Mouse (Mus musculus): ENCODE measurements around the gene C87436. TPM values are rescaled to one million over a fixed set of nuclear protein-coding genes. Genes with fewer than 3 reads are reported as not detected.
A peak's percentile ranks its signal among the peaks of the same experiment; 100 is the strongest.

The C87436 gene
- polyA plus RNA-seq, 1 experiment: 24.3 TPM

DNA sequence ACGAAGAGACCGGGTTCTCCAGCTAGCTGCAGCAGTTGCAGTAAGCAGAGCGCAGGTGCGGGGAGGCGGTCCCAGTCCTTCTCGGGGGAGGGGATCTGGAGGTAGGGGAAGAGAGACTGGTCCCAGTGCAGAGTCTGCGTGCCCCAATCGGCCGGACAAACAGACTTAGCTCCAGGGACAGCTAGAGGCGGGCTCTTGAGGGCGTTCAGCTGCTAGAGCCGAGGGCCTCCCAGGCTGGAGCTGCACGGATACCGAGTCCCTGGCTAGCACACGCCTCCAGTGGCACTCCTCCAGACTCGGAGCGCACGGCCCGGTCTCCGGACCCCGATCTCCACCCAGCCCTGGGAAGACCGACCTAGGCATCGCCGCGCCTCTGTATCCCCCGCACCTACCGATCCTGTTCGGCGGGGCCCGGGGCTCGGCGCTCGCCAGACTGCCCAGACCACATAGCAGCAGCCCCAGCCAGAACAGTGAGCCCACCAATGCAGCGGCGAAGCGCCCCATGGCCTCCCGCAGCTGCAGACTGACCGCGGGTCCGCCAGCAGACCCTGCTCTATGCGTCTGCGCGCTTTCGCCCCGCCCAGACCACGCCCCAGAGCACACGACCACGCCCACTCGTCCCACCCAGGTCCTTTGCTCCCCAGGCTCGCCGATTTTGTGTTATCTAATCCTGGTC, 41.5 kb upstream of the C87436 start, which contains the start of gene Pcyox1:
Gene Pcyox1 (minus strand): TSS at position 574 of the 676 bp plus-strand sequence.
- Histone ChIP-seq H3K4me3 (replicated peaks; ENCODE audit: insufficient read depth, low read depth, low read length) (peak within 1 kb of the TSS; percentile 87), H3K27ac (ENCODE audit: insufficient read depth, low read length) (peak within 1 kb of the TSS; percentile 78), H3K4me1 (ENCODE audit: control insufficient read depth, insufficient read depth, low read length) (peaks cover 3% of the 10 kb centered on the region; the same call in 1 of the 2 replicates), H3K27me3 (ENCODE audit: control insufficient read depth, insufficient read depth, low read length) (no peaks in the 10 kb centered on the region)
- DNase-seq: peak; percentile 90 to 93
- WGBS: under 1% methylated on average over 51 of the region's 51 CpGs
- TF ChIP-seq CTCF (IDR thresholded peaks at IDR 0.05; ENCODE audit: borderline replicate concordance, insufficient read depth, low read depth, low read length) (no peak), POLR2A (IDR thresholded peaks at IDR 0.05; ENCODE audit: borderline replicate concordance, insufficient read depth, low read length) (peak; percentile 91)

DNA sequence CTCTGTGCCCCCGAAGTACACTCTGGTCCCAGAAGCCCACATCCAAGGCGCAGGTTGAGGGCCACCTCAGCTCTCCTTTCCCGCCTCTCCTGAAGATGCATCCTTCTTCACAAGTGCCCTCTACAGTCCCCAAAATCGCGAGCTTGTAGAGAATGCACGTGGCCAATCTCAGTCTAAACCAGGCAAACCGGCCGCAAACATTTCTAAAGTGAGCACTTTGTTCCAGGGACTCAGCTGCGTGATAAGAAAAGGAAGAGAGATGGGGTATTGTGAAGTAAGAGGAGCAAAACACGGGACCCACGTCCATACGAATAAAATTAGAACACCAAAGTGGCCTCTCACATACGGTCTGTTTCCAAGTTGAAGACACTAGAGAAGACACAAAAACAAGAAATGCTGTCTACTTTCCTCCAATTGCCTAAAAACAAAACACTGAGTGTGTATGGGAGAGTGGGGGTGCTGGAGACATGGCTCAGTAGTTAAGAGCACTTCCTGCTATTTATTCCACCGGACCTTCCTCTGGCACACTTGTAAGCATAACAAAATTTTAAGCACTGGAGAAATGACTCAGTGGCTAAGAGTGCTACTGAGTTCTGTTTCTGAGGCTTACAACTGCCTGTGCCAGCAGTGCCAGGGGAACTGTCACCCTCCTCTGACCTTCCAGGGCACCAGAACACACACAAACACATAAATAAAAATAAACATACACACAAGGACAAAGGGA, 40.8 kb upstream of the C87436 start:
- H3K4me1 ChIP-seq (ENCODE audit: control insufficient read depth, insufficient read depth, low read length): peaks cover 3% of the 10 kb centered on the region; the same call in 1 of the 2 replicates
- DNase-seq: no peak
- H3K4me3 ChIP-seq (replicated peaks; ENCODE audit: insufficient read depth, low read depth, low read length): peak overlapping the region; percentile 87
- H3K27me3 ChIP-seq (ENCODE audit: control insufficient read depth, insufficient read depth, low read length): no peaks in the 10 kb centered on the region
- WGBS: 3% methylated on average over 14 of the region's 14 CpGs
- no peak overlapping the region for H3K27ac ChIP-seq (ENCODE audit: insufficient read depth, low read length)
- TF ChIP-seq POLR2A (IDR thresholded peaks at IDR 0.05; ENCODE audit: borderline replicate concordance, insufficient read depth, low read length) (no peak), CTCF (IDR thresholded peaks at IDR 0.05; ENCODE audit: borderline replicate concordance, insufficient read depth, low read depth, low read length) (no peak)

DNA sequence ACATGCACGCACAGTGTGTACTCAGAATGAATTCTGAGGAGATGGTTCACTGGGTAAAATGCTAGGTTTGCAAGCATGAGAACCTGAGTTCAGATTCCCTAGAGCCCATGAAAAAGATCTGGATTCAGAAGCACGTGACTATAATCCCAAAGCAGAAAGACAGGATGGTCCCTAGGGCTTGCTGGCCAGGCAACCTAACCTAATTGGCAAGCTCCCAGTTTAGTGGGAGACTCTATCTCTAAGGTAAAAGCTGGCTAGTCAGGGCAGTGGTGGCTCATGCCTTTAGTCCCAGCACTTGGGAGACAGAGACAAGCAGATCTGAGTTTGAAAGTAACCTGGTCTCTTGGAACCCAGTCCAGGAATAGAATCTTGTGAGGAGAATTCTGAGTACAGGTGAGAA, 39.2 kb upstream of the C87436 start:
- Histone ChIP-seq H3K27ac (ENCODE audit: insufficient read depth, low read length) (no peak overlapping the region), H3K4me3 (replicated peaks; ENCODE audit: insufficient read depth, low read depth, low read length) (no peak overlapping the region), H3K4me1 (ENCODE audit: control insufficient read depth, insufficient read depth, low read length) (peaks cover 3% of the 10 kb centered on the region; the same call in 1 of the 2 replicates), H3K27me3 (ENCODE audit: control insufficient read depth, insufficient read depth, low read length) (no peaks in the 10 kb centered on the region)
- no peak for DNase-seq
- TF ChIP-seq POLR2A (IDR thresholded peaks at IDR 0.05; ENCODE audit: borderline replicate concordance, insufficient read depth, low read length) (no peak), CTCF (IDR thresholded peaks at IDR 0.05; ENCODE audit: borderline replicate concordance, insufficient read depth, low read depth, low read length) (no peak)
- 64% methylated on average over 2 of the region's 2 CpGs for WGBS

DNA sequence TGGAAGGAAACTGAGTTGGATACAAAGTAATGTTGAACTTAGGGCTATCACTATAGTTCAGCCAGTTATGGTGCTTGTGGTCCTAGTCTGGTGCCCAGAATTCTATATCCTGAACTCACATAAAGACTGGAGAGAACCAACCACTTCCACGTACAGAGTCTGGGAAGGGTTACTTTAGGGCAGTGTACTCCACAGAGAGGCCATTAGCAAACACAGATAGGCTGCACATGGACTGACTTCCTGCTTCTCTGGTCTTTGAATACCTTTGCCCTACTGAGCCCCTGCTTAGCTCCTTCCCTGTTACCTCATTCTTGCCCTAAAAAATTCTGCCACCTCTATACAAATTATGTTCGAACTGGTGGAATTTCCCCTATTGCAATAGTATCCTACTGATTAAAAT, 38.2 kb upstream of the C87436 start:
- TF ChIP-seq POLR2A (IDR thresholded peaks at IDR 0.05; ENCODE audit: borderline replicate concordance, insufficient read depth, low read length): no peak
- no peak for TF ChIP-seq CTCF (IDR thresholded peaks at IDR 0.05; ENCODE audit: borderline replicate concordance, insufficient read depth, low read depth, low read length)
- WGBS: 85% methylated on average over 2 of the region's 2 CpGs
- H3K4me3 ChIP-seq (replicated peaks; ENCODE audit: insufficient read depth, low read depth, low read length): no peak overlapping the region
- no peak for DNase-seq
- H3K4me1 ChIP-seq (ENCODE audit: control insufficient read depth, insufficient read depth, low read length): peaks cover 2% of the 10 kb centered on the region; the same call in 1 of the 2 replicates
- no peaks in the 10 kb centered on the region for H3K27me3 ChIP-seq (ENCODE audit: control insufficient read depth, insufficient read depth, low read length)
- no peak overlapping the region for H3K27ac ChIP-seq (ENCODE audit: insufficient read depth, low read length)

DNA sequence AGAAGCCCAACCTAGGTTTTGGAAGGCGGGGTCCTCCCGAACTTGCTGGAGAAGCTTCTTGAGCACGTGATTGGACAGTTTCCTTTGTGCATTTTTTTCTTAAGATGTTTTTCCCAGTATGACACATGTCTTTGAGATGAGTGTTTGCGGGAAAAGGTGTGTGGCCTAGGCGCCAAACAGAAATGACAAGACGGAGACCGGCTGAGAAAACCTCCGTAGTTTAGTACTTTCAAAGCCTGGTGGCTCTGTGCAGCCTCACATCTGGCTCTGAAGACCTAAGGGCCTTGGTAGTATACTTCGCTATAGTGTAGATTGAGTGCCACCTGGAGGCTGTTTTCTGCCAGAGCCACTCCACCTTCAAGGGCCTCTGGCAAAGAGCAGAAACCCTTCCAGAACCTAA, 37.2 kb upstream of the C87436 start:
- peak; percentile 53 to 58 for DNase-seq
- no peaks in the 10 kb centered on the region for H3K27me3 ChIP-seq (ENCODE audit: control insufficient read depth, insufficient read depth, low read length)
- H3K4me1 ChIP-seq (ENCODE audit: control insufficient read depth, insufficient read depth, low read length): no peaks in the 10 kb centered on the region; the same call in 1 of the 2 replicates
- no peak overlapping the region for H3K27ac ChIP-seq (ENCODE audit: insufficient read depth, low read length)
- H3K4me3 ChIP-seq (replicated peaks; ENCODE audit: insufficient read depth, low read depth, low read length): no peak overlapping the region
- TF ChIP-seq POLR2A (IDR thresholded peaks at IDR 0.05; ENCODE audit: borderline replicate concordance, insufficient read depth, low read length) (no peak), CTCF (IDR thresholded peaks at IDR 0.05; ENCODE audit: borderline replicate concordance, insufficient read depth, low read depth, low read length) (peak; percentile 42; the same call in 1 of the 2 replicates)
- WGBS: 15% methylated on average over 9 of the region's 9 CpGs

DNA sequence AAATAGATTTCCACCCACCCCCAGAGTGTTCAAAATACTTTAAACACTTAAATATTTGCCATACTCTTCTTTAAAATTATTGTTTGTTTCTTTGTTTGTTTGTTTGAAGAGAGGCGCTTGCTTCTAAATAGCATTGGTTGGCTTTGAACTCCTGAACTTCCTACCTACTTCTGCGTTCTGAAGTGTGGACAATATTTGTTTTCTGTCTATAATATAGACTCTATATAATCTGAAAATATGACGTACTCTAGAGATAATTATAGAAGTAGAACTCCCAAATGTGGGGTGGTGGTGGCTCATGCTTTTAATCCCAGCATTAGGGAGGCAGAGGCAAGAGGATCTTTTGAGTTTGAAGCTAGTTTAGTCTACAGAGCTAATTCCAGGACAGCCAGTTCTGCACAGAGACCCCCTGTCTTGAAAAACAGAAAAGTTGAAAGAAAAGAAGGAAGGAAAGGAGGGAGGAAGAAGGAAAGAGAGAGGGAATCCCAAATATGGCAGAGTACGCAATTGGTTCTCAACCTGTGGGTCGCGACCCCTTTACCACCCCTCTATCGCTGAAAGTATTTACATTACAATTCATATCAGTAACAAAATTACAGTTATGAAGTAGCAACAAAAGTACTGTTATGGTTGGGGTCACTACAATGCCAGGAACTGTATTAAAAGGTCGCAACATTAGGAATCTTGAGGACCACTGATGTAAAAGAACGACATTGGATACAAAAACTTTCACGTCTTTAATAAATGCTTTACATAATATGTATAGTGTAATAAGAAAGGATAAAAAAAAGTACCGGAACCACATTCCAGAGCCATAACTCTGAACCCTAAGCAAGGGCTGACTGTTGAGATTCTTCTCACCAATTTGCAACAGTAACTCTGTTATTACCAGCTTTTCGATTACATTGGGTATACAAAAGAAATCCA, 35.2 kb upstream of the C87436 start:
- TF ChIP-seq CTCF (IDR thresholded peaks at IDR 0.05; ENCODE audit: borderline replicate concordance, insufficient read depth, low read depth, low read length) (no peak), POLR2A (IDR thresholded peaks at IDR 0.05; ENCODE audit: borderline replicate concordance, insufficient read depth, low read length) (no peak)
- Histone ChIP-seq H3K4me1 (ENCODE audit: control insufficient read depth, insufficient read depth, low read length) (no peaks in the 10 kb centered on the region; the same call in 1 of the 2 replicates), H3K27me3 (ENCODE audit: control insufficient read depth, insufficient read depth, low read length) (no peaks in the 10 kb centered on the region), H3K4me3 (replicated peaks; ENCODE audit: insufficient read depth, low read depth, low read length) (peak overlapping the region; percentile 92), H3K27ac (ENCODE audit: insufficient read depth, low read length) (no peak overlapping the region)
- DNase-seq: no peak
- 33% methylated on average over 12 of the region's 12 CpGs for WGBS

DNA sequence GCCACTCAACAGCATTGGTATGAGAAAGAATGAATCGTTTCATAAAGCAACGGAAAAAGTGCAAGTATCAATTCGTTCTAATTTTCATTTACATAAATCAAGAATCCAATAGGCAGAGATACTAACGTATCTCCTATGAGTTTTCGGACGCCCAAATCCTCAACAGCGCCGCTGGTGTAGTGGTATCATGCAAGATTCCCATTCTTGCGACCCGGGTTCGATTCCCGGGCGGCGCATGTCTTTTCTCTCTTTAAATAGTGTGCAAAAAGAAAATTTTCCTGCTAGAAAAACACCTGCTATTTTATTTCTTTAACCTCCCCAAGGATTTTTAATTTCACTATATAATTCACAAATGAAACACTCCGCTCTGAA, 34.5 kb upstream of the C87436 start:
- no peaks in the 10 kb centered on the region; the same call in 1 of the 2 replicates for H3K4me1 ChIP-seq (ENCODE audit: control insufficient read depth, insufficient read depth, low read length)
- peak in 1 of 2 experiments; percentile 94 for DNase-seq
- TF ChIP-seq POLR2A (IDR thresholded peaks at IDR 0.05; ENCODE audit: borderline replicate concordance, insufficient read depth, low read length): no peak
- no peak for TF ChIP-seq CTCF (IDR thresholded peaks at IDR 0.05; ENCODE audit: borderline replicate concordance, insufficient read depth, low read depth, low read length)
- under 1% methylated on average over 15 of the region's 15 CpGs for WGBS
- H3K27me3 ChIP-seq (ENCODE audit: control insufficient read depth, insufficient read depth, low read length): no peaks in the 10 kb centered on the region
- peak overlapping the region; percentile 92 for H3K4me3 ChIP-seq (replicated peaks; ENCODE audit: insufficient read depth, low read depth, low read length)
- no peak overlapping the region for H3K27ac ChIP-seq (ENCODE audit: insufficient read depth, low read length)

Data from cerebellum, adult 2 months (tissue).